ENCODE assay signal across 8 mouse cellular contexts in the genomic region with DNA sequence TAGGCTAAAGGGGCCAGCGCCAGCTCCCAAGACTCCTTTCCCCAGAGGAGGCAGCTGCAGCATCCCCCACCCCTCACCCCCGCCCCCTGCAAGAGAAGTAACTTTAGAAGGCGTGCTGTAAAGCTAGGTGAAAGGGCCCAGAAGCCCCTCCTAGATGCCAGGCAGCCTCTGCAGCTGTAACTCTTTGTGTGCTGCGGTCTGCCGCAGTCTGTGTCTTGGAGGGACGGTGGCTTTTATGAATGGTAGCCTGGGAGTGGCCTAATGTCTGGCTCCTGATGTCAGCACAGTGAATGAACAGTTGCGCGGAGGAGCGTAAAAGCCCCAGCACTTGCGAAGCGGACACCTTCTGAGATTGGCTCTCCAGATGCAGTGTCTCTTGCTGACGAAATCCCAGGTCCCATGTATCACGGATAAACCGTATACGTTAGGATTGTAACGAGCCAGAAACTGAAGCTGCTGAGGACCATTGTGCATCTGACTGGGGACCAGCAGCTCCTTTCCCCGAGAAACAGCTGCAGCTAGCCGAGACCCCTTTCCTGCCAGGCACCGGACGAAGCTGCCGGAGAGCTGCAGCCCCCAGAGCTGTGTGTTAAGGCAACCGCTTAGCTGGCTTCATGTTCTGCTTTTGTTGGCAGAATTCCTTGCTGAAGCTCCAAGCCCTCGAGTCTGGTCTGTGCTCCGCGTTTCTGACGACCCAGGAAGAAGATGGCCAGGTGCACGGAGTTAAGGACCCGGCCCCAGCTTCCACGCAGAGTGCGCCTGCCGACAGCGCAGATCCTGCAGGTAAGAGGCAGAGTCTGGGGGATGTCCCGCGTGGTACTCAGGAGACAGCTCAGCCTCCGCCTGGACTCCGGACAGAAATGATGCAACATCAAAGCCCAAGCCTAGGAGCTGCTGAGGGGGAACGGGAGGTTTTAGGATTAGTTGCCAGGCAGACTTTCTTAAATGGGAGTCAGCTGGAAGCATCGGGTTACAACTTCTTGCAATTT.
DNase-seq lines count a peak whose midpoint lies in the region; ATAC-seq and TF ChIP-seq lines count a peak whose summit lies in the region.

No protein-coding gene starts in this region.

- peak overlapping the region; percentile 39 for H3K4me3 ChIP-seq in forebrain, embryonic 15.5 days
- peak overlapping the region; percentile 32 for H3K4me3 ChIP-seq in liver, embryonic 12.5 days
- peak overlapping the region; percentile 47 for H3K4me3 ChIP-seq in neural tube, embryonic 15.5 days (replicated peaks)

- peak overlapping the region; percentile 46 for H3K27ac ChIP-seq in forebrain, embryonic 15.5 days (replicated peaks)
- H3K27ac ChIP-seq in liver, embryonic 12.5 days, result no peak overlapping the region
- H3K27ac ChIP-seq in neural tube, embryonic 15.5 days (replicated peaks), result peak overlapping the region; percentile 80

- H3K36me3 ChIP-seq in forebrain, embryonic 15.5 days, result no peaks in the 10 kb centered on the region; the same call in 1 of the 2 replicates
- no peaks in the 10 kb centered on the region for H3K36me3 ChIP-seq in liver, embryonic 12.5 days
- H3K36me3 ChIP-seq in neural tube, embryonic 15.5 days, result peaks cover 1% of the 10 kb centered on the region

- peak; percentile 81 for ATAC-seq in forebrain, embryonic 15.5 days (replicated peaks)
- no peak for ATAC-seq in liver, embryonic 12.5 days
- peak; percentile 85 for ATAC-seq in neural tube, embryonic 15.5 days (ENCODE audit: low FRiP score)
- no peak for ATAC-seq in monocyte, adult 5-6 weeks (replicated peaks; ENCODE audit: insufficient number of reproducible peaks, low FRiP score, low TSS enrichment, poor library complexity, severe bottlenecking)

- DNase-seq in cerebellum, adult 11-12 months, result peak; percentile 32
- no peak for DNase-seq in cerebellum, adult 11 months
- peak; percentile 88 for DNase-seq in brain, embryonic 14.5 days (ENCODE audit: low read depth)
- DNase-seq in heart, postnatal 4 days, result peak; percentile 21

- H3K27me3 ChIP-seq in forebrain, embryonic 15.5 days, result no peaks in the 10 kb centered on the region
- H3K27me3 ChIP-seq in liver, embryonic 12.5 days (replicated peaks), result peaks cover 23% of the 10 kb centered on the region
- H3K27me3 ChIP-seq in neural tube, embryonic 15.5 days (replicated peaks), result no peaks in the 10 kb centered on the region

- peaks cover 23% of the 10 kb centered on the region for H3K4me1 ChIP-seq in forebrain, embryonic 15.5 days
- H3K4me1 ChIP-seq in liver, embryonic 12.5 days, result no peaks in the 10 kb centered on the region
- peaks cover 32% of the 10 kb centered on the region for H3K4me1 ChIP-seq in neural tube, embryonic 15.5 days

- no peak for TF ChIP-seq POLR2A in brain, embryonic 14.5 days (IDR thresholded peaks at IDR 0.05; ENCODE audit: borderline replicate concordance, extremely low read depth, insufficient read depth, insufficient read length, poor library complexity, severe bottlenecking)

- peak overlapping the region; percentile 68 for H3K4me2 ChIP-seq in forebrain, embryonic 15.5 days (replicated peaks)
- H3K4me2 ChIP-seq in liver, embryonic 12.5 days, result peak overlapping the region; percentile 56
- peak overlapping the region; percentile 90 for H3K4me2 ChIP-seq in neural tube, embryonic 15.5 days

- TF ChIP-seq CTCF in brain, embryonic 14.5 days (IDR thresholded peaks at IDR 0.05; ENCODE audit: borderline replicate concordance, extremely low read depth, insufficient read depth, insufficient read length), result no peak

- under 1% methylated on average over 38 of the region's 38 CpGs for WGBS in forebrain, embryonic 15.5 days
- 4% methylated on average over 38 of the region's 38 CpGs for WGBS in liver, embryonic 12.5 days (ENCODE audit: insufficient replicate concordance)
- under 1% methylated on average over 38 of the region's 38 CpGs for WGBS in neural tube, embryonic 15.5 days

- H3K9ac ChIP-seq in forebrain, embryonic 15.5 days (replicated peaks), result peak overlapping the region; percentile 33
- H3K9ac ChIP-seq in liver, embryonic 12.5 days, result no peak overlapping the region
- peak overlapping the region; percentile 59 for H3K9ac ChIP-seq in neural tube, embryonic 15.5 days (replicated peaks)

- no peaks in the 10 kb centered on the region for H3K9me3 ChIP-seq in forebrain, embryonic 15.5 days
- H3K9me3 ChIP-seq in liver, embryonic 12.5 days (replicated peaks), result no peaks in the 10 kb centered on the region
- no peaks in the 10 kb centered on the region; the same call in 1 of the 2 replicates for H3K9me3 ChIP-seq in neural tube, embryonic 15.5 days (replicated peaks)

Comparison
In these comparisons a context has a peak if more than half of its experiments do, and no peak if none do; other contexts are left out.
1. ATAC-seq: peak in forebrain, embryonic 15.5 days (single experiment) and neural tube, embryonic 15.5 days (single experiment); none in liver, embryonic 12.5 days (single experiment) and monocyte, adult 5-6 weeks (single experiment).
2. Peak in every context shown above with its lines, with median percentiles within 50 percentile points of each other: H3K4me2 ChIP-seq and H3K4me3 ChIP-seq.